Mouse (Mus musculus): Measurements from ENCODE around the gene Gpd1l.
A peak's percentile ranks its signal among the peaks of the same experiment; 100 is the strongest.
"Not testable (repeated sequence)": the region's sequence is repeated elsewhere in the genome, so short reads cannot be mapped to it uniquely, and the experiment has no call there.

Gpd1l gene

DNA sequence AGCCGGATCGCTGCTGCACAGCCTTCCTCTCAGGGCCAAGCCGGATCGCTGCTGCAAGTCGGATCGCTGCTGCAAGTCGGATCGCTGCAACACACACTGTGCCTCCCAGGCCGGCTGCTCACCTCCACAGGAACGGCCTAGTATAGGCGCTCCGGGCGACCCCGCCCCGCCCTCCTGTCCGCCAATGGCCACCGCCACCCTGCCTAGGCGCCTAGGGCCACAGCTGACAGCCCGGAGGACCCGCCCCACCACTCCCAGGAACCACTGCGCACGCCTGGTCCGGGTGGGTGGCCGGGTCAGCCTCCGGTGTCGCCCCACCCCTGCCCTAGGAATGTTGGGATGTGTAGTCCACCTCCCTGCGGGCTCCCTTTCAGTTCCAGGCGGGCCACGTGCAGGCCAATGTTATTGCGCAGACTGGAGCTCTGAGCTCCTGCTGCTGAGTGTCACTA is at the start of gene Gpd1l:
Gene Gpd1l (minus strand): TSS at position 265 of the 449 bp plus-strand sequence.
- peak; percentile 95 to 96 for DNase-seq

GRCm38 (mm10) chr9:114982689-114983360 is 49.0 kb upstream of the Gpd1l start, which contains the start of gene Rps27rt:
Gene Rps27rt, minus strand, starts transcription at chr9:114982739.
- no peak for DNase-seq

DNA sequence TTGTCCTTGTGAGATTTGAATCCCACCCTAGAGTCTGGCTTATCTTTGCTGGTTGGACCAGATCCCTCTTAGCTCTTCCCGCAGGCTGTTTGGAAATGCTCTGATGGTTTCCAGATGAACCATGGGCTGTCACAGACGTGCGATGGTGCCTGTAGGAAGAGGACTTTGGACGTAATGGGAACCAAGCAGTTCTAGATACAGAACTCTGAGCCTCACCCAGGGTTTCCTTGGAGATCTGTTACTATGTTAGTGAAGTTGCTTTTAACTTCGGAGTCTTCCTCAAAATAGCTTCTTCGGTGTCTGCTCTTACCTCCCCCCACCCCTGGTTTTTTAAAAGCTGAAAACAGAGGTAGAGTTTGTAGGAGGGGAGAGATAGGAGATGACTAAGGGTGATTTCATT is 46.2 kb upstream of the Gpd1l start:
- no peak for DNase-seq

- DNase-seq = peak; percentile 39 to 44
These were observed 44.7 kb upstream of the Gpd1l start, which contains the start of gene Osbpl10 for GRCm38 (mm10) chr9:114978281-114979111. Gene Osbpl10, plus strand, starts transcription at chr9:114978569.

DNA sequence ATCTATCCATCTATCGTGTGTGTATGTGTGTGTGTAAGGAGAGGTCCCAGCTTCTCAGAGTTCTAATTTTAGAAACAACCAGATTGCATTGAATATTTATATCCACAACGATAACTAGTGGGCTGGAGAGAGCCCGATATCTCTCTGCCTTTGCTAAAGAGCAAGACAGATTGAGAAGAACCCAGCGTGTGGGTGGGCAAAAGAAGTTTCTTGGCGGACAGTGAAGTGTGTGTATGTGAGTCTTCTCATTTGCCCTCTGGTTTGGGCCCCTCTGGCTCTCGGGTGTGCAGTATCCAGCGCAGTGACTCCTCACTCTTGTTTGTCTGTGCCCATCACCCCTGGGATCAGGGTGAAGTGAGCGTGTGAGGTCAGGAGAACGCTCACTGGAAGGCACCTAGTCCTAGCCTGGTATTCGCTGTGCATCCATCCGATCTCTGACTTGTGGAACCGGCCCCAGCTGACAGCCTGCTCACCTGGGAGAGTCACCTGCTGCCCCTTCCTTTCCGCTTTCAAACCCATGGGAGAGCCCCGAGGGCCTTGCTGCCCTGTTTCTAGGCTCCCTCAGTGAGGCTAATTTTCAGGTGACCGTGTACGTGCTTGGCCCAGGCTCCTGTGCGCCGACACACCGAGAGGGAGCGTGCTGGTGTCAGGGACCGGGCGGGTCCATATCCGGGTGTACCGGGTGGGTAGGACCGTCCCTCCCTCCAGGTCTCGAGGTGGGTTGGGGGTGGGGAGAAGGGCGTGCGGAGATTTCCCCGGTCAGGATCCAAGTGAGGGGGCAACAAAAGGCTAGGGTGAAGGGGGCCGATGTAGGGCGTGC is 43.9 kb upstream of the Gpd1l start:
- DNase-seq = peak in 1 of 2 experiments; percentile 12

DNA sequence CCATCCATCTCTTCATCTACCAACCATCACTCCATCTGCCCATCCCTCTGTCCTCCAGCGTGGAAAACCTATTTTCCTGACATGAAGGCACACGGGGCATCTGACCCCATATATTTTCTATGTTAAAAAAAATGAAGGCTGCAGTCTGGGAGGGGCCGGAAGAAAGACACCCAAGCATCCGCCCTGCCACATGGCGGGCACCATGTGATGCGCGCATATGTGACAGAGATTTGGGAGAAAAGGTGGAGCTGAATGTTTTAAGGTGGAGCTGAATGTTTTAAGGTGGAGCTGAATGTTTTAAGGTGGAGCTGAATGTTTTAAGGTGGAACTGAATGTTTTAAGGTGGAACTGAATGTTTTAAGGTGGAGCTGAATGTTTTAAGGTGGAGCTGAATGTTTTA is 32.5 kb upstream of the Gpd1l start:
- DNase-seq = not testable (repeated sequence)

DNA sequence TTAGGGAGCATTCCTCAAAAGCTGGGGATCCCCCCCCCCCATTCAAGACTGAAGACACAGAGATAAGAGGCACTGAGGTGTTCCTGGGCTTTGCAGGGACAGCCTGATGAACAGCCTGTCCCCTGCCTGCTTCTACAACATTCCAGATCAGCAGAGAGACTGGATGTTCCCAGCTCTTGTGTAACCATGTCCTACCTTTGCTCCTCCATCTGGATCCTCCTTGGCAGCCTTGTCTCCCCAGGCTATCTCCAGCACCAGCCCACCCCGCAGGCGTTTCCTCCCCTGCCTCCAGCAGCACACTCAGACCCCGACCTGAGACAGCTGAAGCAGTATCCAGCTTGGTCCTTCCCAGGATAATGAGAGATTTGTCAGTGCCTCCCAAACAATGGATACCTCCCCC is 30.3 kb upstream of the Gpd1l start:
- DNase-seq = no peak

DNA sequence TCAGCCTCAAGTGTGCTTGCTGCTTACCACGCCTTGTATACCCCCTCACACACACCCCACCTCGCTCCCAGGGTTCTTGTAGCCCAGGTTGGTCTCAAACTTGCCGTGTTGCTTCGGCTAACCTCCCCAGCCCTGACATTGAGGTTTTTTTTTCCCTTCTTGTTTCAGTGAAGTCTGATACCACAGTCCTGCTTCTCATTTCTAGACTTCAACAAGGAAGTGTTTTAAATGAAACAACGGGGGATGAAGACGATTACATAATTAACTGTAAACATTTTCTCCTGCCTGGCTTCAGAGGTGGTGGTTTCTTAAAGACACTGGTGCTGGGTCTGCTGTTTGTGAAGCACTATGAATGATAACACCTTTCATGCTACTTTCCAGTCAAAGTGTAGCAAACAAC is 27.1 kb upstream of the Gpd1l start:
- no peak for DNase-seq

DNA sequence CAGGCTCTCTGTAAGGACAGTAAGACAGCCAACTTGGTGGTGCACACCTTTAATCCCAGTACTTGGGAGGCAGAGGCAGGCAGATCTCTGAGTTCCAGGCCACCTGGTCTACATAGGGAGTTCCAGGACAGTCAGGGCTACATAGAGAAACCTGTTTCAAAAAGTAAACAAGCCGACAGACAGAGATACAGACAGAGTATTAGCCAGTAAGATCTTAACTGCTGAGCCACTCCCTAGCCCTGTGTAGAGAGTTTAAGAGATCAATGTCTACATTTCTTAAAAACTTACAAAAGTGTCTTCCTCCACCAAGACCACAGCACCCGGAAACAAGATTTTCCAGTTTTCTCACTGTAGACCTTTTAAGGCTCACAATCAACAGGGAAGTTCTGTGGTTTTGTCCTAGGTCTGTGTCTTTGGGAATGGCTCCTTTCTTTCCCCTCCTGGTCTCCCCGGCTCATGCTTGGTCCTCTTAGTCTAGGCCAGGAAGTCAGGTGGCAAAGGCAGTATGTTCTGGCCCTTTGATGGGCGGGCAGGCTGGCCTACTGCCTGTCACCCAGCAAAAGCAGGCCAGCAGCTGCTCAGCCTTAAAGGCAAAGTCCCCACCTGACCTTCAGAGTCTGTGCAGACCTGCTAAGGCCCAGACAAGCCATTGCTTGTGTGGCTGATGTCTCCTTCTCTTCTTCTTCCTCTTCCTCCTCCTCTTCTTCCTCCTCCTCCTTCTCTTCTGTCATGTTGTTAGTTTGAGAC is 26.4 kb upstream of the Gpd1l start:
- DNase-seq = no peak

GRCm38 (mm10) chr9:114956945-114957344 is 23.2 kb upstream of the Gpd1l start:
- peak; percentile 40 to 46 for DNase-seq

DNA sequence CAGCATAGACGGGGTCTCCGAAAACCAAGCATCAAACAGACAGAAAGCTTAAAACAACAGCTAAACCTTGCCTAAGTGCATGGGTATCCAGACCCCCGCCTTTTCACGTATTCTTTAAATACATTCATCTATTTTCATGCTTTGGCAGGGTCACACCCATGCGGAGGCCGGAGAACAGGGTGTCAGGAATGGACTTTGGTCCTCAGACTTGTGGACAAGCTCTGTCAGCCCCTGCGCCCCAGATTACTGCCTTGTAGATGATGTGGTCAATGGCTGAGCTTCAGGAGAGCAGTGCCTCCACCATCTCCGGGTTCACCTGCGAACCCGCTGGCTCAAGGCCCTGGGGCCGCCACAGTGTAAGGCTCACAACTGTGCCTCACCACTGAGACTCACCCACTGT is 21.6 kb upstream of the Gpd1l start:
- no peak for DNase-seq

DNA sequence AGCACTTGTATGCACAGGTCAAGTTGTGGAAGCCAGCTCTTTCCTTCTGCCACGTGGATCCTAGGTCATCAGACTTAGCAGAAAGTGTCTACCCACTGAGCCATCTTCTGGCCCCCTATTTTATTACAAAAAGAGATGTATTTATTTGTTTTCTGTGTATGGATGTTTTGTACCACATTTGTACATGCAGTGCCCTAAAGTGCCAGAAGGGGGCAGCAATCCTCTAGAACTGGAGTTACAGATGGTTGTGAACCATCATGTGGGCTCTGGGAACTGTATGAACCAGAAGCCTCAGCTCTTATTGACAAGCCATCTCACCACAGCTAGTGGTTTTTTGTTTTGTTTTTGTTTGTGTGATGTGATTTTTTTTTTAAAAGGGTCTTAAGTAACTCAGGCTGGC is 19.1 kb upstream of the Gpd1l start:
- peak; percentile 43 to 50 for DNase-seq

GRCm38 (mm10) chr9:114948395-114948794 is 14.6 kb upstream of the Gpd1l start:
- no peak for DNase-seq

DNA sequence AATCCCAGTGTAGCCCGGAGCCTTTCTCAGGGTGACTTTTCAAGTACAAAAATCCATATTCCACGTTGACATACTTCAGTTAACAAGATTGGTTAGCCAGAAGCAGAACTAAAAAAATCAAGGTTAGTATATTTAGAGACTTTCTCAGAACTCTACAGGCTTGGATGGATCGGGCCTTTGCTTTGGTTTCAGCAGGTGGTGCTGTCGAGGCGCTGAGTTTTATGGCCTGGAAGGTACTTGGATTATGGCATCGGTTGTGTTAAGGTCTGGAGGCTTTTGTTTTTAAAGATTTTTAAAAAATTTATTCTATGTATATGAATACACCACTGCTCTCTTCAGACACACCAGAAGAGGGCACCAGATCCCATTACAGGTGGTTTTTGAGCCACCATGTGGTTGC is 11.8 kb upstream of the Gpd1l start:
- no peak for DNase-seq

- no peak for DNase-seq
These were observed 10.9 kb upstream of the Gpd1l start for GRCm38 (mm10) chr9:114944642-114945041.

DNA sequence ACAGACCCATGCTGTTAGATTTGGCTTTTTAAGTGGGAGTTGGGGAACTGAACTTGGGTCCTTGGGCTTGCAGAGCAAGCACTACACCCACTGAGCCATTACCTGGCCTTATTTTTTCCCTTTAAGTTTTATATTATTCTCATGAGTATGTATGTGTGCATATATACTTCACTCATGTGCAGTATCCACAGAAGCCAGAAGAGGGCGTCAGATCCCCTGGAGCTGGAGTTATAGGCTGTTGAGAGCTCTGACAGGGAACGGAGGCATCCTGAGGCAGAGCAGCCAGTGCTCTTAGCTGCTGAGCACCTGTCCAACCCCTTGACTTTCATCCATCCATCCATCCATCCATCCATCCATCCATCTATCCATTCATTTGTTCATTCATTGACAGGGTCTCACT is 2.9 kb upstream of the Gpd1l start:
- DNase-seq = no peak

DNA sequence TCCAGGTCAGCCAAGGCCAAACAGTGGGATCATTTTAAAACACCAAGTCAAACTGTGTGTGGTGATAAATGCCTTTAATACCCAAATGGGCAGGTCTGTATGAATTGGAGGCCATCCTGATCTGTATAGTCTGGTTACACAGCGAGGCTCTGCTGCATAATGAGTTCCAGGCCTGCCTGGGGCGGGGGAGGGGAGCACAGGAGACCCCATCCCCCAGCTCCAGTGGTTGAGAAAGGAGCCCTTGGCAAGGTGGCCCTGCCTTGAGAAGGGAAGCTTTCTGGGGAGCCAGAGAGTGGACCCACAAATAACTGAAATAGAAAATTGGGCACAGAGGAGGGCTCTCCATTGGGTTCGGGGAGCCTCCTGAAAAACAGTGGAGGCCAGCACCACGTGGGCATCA is 1.5 kb upstream of the Gpd1l start:
- DNase-seq = no peak

DNA sequence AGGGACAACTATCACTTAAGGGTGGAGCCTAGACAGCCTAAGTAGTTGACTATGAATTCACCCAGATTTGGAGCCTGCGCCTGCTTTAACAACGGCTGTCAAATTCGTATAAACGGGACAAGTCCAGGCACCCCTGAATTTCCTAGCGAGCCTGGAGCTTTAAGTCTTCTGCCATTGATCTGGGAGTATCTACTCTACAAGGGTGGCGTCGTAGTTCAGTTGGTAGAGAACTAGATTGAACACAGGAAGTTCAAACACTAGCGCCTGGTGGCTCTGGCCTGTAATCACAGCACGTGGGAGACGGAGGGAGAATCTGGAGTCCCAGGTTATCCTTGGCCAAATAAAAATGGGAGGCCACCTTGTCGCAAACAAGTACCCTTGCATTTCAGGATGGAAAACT is 444 bp upstream of the Gpd1l start:
- DNase-seq = peak in 1 of 2 experiments; percentile 51

GRCm38 (mm10) chr9:114933037-114933722 is 607 bp downstream of the Gpd1l start:
- DNase-seq = peak; percentile 66 to 69

DNA sequence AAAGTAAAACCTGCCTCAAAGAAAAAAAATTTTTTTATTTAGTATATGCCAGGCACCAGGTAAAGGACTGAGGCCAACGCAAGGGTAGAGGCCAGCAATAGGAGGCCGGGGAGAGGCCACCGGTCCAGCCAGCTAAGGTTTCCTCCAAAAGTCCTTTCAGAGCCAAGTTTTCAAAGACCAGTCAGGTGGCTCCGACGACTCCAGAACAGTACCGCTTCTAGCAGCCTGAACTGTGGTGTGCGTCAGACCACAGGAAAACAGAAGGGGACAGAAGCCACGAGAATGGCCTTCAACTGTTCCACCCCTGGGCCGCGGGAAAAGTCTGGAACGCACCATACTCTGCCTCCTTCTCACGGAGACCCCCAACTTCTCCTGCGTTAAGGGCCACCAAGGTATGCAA is 1.2 kb downstream of the Gpd1l start:
- DNase-seq = no peak

- peak in 1 of 2 experiments; percentile 23 for DNase-seq
These were observed 3.2 kb downstream of the Gpd1l start for GRCm38 (mm10) chr9:114930464-114931090.

Measured in B cell, adult 2 months (primary cell).